Comparison of ENCODE assay signal across 9 mouse cellular contexts in the genomic region with DNA sequence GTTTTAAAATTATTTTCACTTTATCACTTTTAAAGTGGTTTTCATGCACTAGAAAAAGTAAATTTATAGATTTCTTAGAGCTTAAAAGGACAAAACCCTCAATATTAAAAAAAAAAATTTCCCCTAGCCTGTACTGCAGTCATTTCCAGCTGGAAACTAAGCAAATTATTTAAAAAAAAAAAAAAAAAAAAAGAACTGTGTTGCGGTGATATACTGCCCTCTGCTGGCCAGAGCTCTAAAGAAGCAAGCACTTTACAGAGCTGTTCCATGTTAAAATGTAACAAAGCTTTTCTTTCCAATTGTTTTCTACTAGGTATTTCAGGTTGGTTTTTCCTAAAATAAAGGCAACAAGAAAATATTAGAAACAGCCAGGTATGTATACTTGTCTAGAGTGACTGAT. TPM values are rescaled to one million over a fixed set of nuclear protein-coding genes. Genes with fewer than 3 reads are reported as not detected.
A peak's percentile ranks its signal among the peaks of the same experiment; 100 is the strongest.
DNase-seq lines count a peak whose midpoint lies in the region; TF ChIP-seq lines count a peak whose summit lies in the region.
"Had no signal": no experiment of that assay in that cellular context is flagged by ENCODE, and none has a peak within 500 bp of the region (broad histone marks: within the 10 kb centered on the region; RNA-seq: fewer than 3 reads in every experiment).

No protein-coding gene starts in this region.

- TF ChIP-seq RAD21 in MEL (IDR thresholded peaks at IDR 0.05; ENCODE audit: low read depth, low read length), result peak; percentile 97

- no peak for TF ChIP-seq EP300 in MEL (IDR thresholded peaks at IDR 0.05; ENCODE audit: low read depth in 1 of 2, low read length in 2 of 2)

- no peak for TF ChIP-seq POLR2A in MEL (IDR thresholded peaks at IDR 0.05; ENCODE audit: control insufficient read depth in 1 of 2, insufficient read depth in 1 of 2, low read depth in 1 of 2, low read length in 2 of 2, poor library complexity in 1 of 2)

- TF ChIP-seq CTCF in left cerebral cortex, adult 2 months (IDR thresholded peaks at IDR 0.05), result peak; percentile 79
- TF ChIP-seq CTCF in MEL (IDR thresholded peaks at IDR 0.05 in 2 of 3, conservative IDR thresholded peaks at IDR 0.05 in 1 of 3; ENCODE audit: control insufficient read depth in 1 of 3, insufficient read depth in 1 of 3, low read depth in 2 of 3, low read length in 3 of 3, poor library complexity in 1 of 3, severe bottlenecking in 1 of 3), result peak; percentile 42 to 79 (median 54); a peak in 5 of 6 replicates

- peaks cover 0 to 44% of the 10 kb centered on the region in 2 experiments; a peak in 2 of 4 replicates for H3K36me3 ChIP-seq in MEL (ENCODE audit: control insufficient read depth in 1 of 2, insufficient read depth in 2 of 2, low read length in 2 of 2)
- no peaks in the 10 kb centered on the region for H3K36me3 ChIP-seq in embryonic facial prominence, embryonic 10.5 days (replicated peaks)
- H3K36me3 ChIP-seq in limb, embryonic 10.5 days, result no peaks in the 10 kb centered on the region

- intact Hi-C loops in left cerebral cortex, adult 2 months (cut with DNase I), result loop anchor here (2.0 to 5.0 kb wide), 7 partner anchors 104 to 979 kb away; a partner anchor contains a TSS

- H3K27me3 ChIP-seq in MEL (ENCODE audit: control insufficient read depth in 1 of 2, insufficient read depth in 2 of 2, low read length in 2 of 2), result no peaks in the 10 kb centered on the region
- peaks cover 22% of the 10 kb centered on the region for H3K27me3 ChIP-seq in embryonic facial prominence, embryonic 10.5 days (replicated peaks; ENCODE audit: low read depth, poor library complexity, severe bottlenecking)
- peaks cover 21% of the 10 kb centered on the region for H3K27me3 ChIP-seq in limb, embryonic 10.5 days (ENCODE audit: low read depth, poor library complexity, severe bottlenecking)

- no peak overlapping the region for H3K4me3 ChIP-seq in left cerebral cortex, adult 2 months
- H3K4me3 ChIP-seq in MEL (ENCODE audit: control insufficient read depth in 1 of 2, insufficient read depth in 1 of 2, low read depth in 2 of 2, low read length in 2 of 2), result no peak overlapping the region
- no peak overlapping the region for H3K4me3 ChIP-seq in embryonic facial prominence, embryonic 10.5 days
- no peak overlapping the region for H3K4me3 ChIP-seq in limb, embryonic 10.5 days

- H3K27ac ChIP-seq in left cerebral cortex, adult 2 months, result peak overlapping the region; percentile 57; the same call in 1 of the 2 replicates
- H3K27ac ChIP-seq in MEL (ENCODE audit: control insufficient read depth, low read depth, low read length), result no peak overlapping the region
- H3K27ac ChIP-seq in embryonic facial prominence, embryonic 10.5 days (replicated peaks), result no peak overlapping the region
- H3K27ac ChIP-seq in limb, embryonic 10.5 days, result no peak overlapping the region

- H3K9ac ChIP-seq in MEL (ENCODE audit: control insufficient read depth, low read depth, low read length, poor library complexity, severe bottlenecking), result no peak overlapping the region

- WGBS in embryonic facial prominence, embryonic 10.5 days, result 3% methylated on average over 1 of the region's 1 CpGs
- 14% methylated on average over 1 of the region's 1 CpGs for WGBS in limb, embryonic 10.5 days

- no peaks in the 10 kb centered on the region for H3K9me3 ChIP-seq in MEL (replicated peaks; ENCODE audit: insufficient read depth, low read length)
- no peaks in the 10 kb centered on the region for H3K9me3 ChIP-seq in embryonic facial prominence, embryonic 10.5 days
- H3K9me3 ChIP-seq in limb, embryonic 10.5 days (replicated peaks), result no peaks in the 10 kb centered on the region
- H3K9me3 ChIP-seq: megakaryocyte, embryonic 14.5 days had no signal

- DNase-seq in left cerebral cortex, adult 2 months (ENCODE audit: extremely low spot score in 1 of 2, low spot score in 2 of 2), result peak; percentile 24 to 46
- no peak for DNase-seq in left cerebral cortex, adult 8-10 months (ENCODE audit: low spot score in 2 of 2)
- DNase-seq in MEL (ENCODE audit: low read depth, low spot score), result peak; percentile 85
- peak; percentile 62 for DNase-seq in adrenal gland, postnatal 10 days
- peak; percentile 29 for DNase-seq in embryonic facial prominence, embryonic 10.5 days (ENCODE audit: low spot score)
- DNase-seq in limb, embryonic 10.5 days (ENCODE audit: low spot score), result peak; percentile 34
- peak; percentile 38 to 56 for DNase-seq in spleen, postnatal 36 days (ENCODE audit: low spot score in 2 of 2)

- H3K4me1 ChIP-seq in MEL (ENCODE audit: control insufficient read depth in 1 of 2, insufficient read depth in 2 of 2, low read length in 2 of 2), result peaks cover 18 to 31% of the 10 kb centered on the region in 2 experiments
- no peaks in the 10 kb centered on the region for H3K4me1 ChIP-seq in embryonic facial prominence, embryonic 10.5 days
- H3K4me1 ChIP-seq in limb, embryonic 10.5 days, result no peaks in the 10 kb centered on the region

- H3K79me2 ChIP-seq in MEL (ENCODE audit: control insufficient read depth, insufficient read depth, low read length, poor library complexity), result no peaks in the 10 kb centered on the region

TF ChIP-seq in MEL, 35 proteins besides CTCF, POLR2A, EP300 and RAD21:
- TF ChIP-seq NRF1 (IDR thresholded peaks at IDR 0.05; ENCODE audit: insufficient read depth, low read depth, low read length, poor library complexity, severe bottlenecking) (no peak), SIN3A (IDR thresholded peaks at IDR 0.05; ENCODE audit: low read length) (peak; percentile 58; the same call in 1 of the 2 replicates), POLR2AphosphoS5 (IDR thresholded peaks at IDR 0.05; ENCODE audit: borderline replicate concordance, low read depth, low read length) (no peak), KAT2A (conservative IDR thresholded peaks at IDR 0.05; ENCODE audit: low read depth, low read length) (no peak), UBTF (IDR thresholded peaks at IDR 0.05; ENCODE audit: borderline replicate concordance, insufficient read depth, low read depth, low read length) (no peak), MYC (IDR thresholded peaks at IDR 0.05; ENCODE audit: low read depth, low read length) (no peak), ETS1 (IDR thresholded peaks at IDR 0.05; ENCODE audit: low read depth, low read length) (no peak), USF2 (IDR thresholded peaks at IDR 0.05; ENCODE audit: borderline replicate concordance in 1 of 2, insufficient read depth in 1 of 2, low read depth in 1 of 2, low read length in 2 of 2) (no peak), NELFE (IDR thresholded peaks at IDR 0.05; ENCODE audit: low read depth, low read length) (no peak), ZNF384 (IDR thresholded peaks at IDR 0.05; ENCODE audit: low read depth, low read length) (peak; percentile 100), CHD2 (IDR thresholded peaks at IDR 0.05; ENCODE audit: low read length) (no peak), GATA1 (IDR thresholded peaks at IDR 0.05; ENCODE audit: low read depth, low read length) (no peak), POLR2AphosphoS2 (IDR thresholded peaks at IDR 0.05; ENCODE audit: low read length) (no peak), SMC3 (IDR thresholded peaks at IDR 0.05; ENCODE audit: low read depth, low read length) (peak; percentile 86), ZC3H11A (IDR thresholded peaks at IDR 0.05; ENCODE audit: low read depth, low read length) (peak; percentile 88), HCFC1 (IDR thresholded peaks at IDR 0.05; ENCODE audit: low read depth, low read length) (no peak), MAFK (IDR thresholded peaks at IDR 0.05; ENCODE audit: borderline replicate concordance, low read depth, low read length) (no peak), TAL1 (IDR thresholded peaks at IDR 0.05; ENCODE audit: low read length) (no peak)

RNA-seq across cellular contexts. Expression of a gene that starts 4.4 kb away (rescaled TPM):
- not detected for total RNA-seq in left cerebral cortex, adult 2 months (2021)
- total RNA-seq in left cerebral cortex, adult 8-10 months (2022), result not detected
- 0.12 and 0.13 TPM in 2 replicates for total RNA-seq in MEL (2012; rRNA removed)
- polyA plus RNA-seq in MEL (2012; ENCODE audit: insufficient read depth in 1 of 2, insufficient read length in 2 of 2, low read depth in 1 of 2, low replicate concordance in 2 of 2, missing spikeins in 1 of 2), result under 1 TPM in 1 of 2 experiments, not detected in 1; 0.06 TPM
- not detected for total RNA-seq in adrenal gland, postnatal 10 days (2021)
- 0.42 and 0.63 TPM in 2 replicates for polyA plus RNA-seq in embryonic facial prominence, embryonic 10.5 days (2016; fragmentation: Nextera tagmentation; extraction: Ambion mirVana)
- polyA plus RNA-seq in limb, embryonic 10.5 days (2016; fragmentation: Nextera tagmentation; extraction: Ambion mirVana), result 0.38 and 0.54 TPM in 2 replicates
- total RNA-seq: gastrocnemius, postnatal 36 days had no signal

RNA-seq across cellular contexts. Expression of a gene that starts 24.8 kb away (rescaled TPM):
- 10 to 100 TPM in 1 of 2 experiments, 1 to 10 TPM in 1; 7.6 to 10.5 TPM for total RNA-seq in left cerebral cortex, adult 2 months (2021)
- total RNA-seq in left cerebral cortex, adult 8-10 months (2022), result 10 to 100 TPM; 11.0 to 45.2 (median 20.5) TPM
- total RNA-seq in MEL (2012; rRNA removed), result 0.04 and 0.10 TPM in 2 replicates
- polyA plus RNA-seq in MEL (2012; ENCODE audit: insufficient read depth in 1 of 2, insufficient read length in 2 of 2, low read depth in 1 of 2, low replicate concordance in 2 of 2, missing spikeins in 1 of 2), result not detected
- 1 to 10 TPM; 1.2 to 1.8 TPM for total RNA-seq in adrenal gland, postnatal 10 days (2021)
- 0.96 and 1.5 TPM in 2 replicates for polyA plus RNA-seq in embryonic facial prominence, embryonic 10.5 days (2016; fragmentation: Nextera tagmentation; extraction: Ambion mirVana)
- polyA plus RNA-seq in limb, embryonic 10.5 days (2016; fragmentation: Nextera tagmentation; extraction: Ambion mirVana), result 0.38 and 0.74 TPM in 2 replicates

Comparison
In these comparisons a context has a peak if more than half of its experiments do, and no peak if none do; other contexts are left out.
1. DNase-seq: peak in left cerebral cortex, adult 2 months (2 of 2), MEL (single experiment), adrenal gland, postnatal 10 days (single experiment), embryonic facial prominence, embryonic 10.5 days (single experiment), limb, embryonic 10.5 days (single experiment) and spleen, postnatal 36 days (2 of 2); none in left cerebral cortex, adult 8-10 months (0 of 2).